Mouse (Mus musculus): ENCODE measurements around the gene Limch1.

GRCm38 (mm10) chr5:67013926-67014325 is 268.3 kb downstream of the Limch1 start:
- TF ChIP-seq CTCF (IDR thresholded peaks at IDR 0.05; ENCODE audit: low read depth) = no peak
- no peak for TF ChIP-seq EP300 (optimal IDR thresholded peaks at IDR 0.05)

Data from stomach, postnatal 0 days (tissue).